Mouse (Mus musculus) neural tube, embryonic 13.5 days (tissue): Measurements from ENCODE around the gene Lyrm4. TPM values are rescaled to one million over a fixed set of nuclear protein-coding genes. Genes with fewer than 3 reads are reported as not detected.
A peak's percentile ranks its signal among the peaks of the same experiment; 100 is the strongest.
"Not testable (repeated sequence)": the region's sequence is repeated elsewhere in the genome, so short reads cannot be mapped to it uniquely, and the experiment has no call there.

Experiments used
- ATAC-seq: fragments of 200-750 bp; cut with Nextera tagmentation; 2 replicates; pipeline ENCODE4 v1.8.0; 2017; ENCODE audit warnings: low read depth, mild to moderate bottlenecking, moderate TSS enrichment, moderate library complexity
- H3K27ac ChIP-seq: fragments of 300-500 bp; sonication (generic); replicated peaks from 2 replicates; pipeline ENCODE4 v1.5.1; 2015; ENCODE audit warnings: moderate library complexity, mild to moderate bottlenecking, inconsistent platforms
- H3K27me3 ChIP-seq: fragments of 300-500 bp; sonication (generic); 2 replicates; pipeline ENCODE4 v1.6.1; 2015; ENCODE audit warnings: mild to moderate bottlenecking, inconsistent platforms
- H3K36me3 ChIP-seq: fragments of 300-500 bp; sonication (generic); 2 replicates; pipeline ENCODE4 v1.6.1; 2015; ENCODE audit warnings: mild to moderate bottlenecking, inconsistent platforms
- H3K4me1 ChIP-seq: fragments of 300-500 bp; sonication (generic); replicated peaks from 2 replicates; pipeline ENCODE4 v1.6.1; 2015; ENCODE audit warnings: inconsistent platforms
- H3K4me2 ChIP-seq: fragments of 300-500 bp; sonication (generic); 2 replicates; pipeline ENCODE4 v1.6.1; 2015; ENCODE audit warnings: inconsistent platforms, mild to moderate bottlenecking, moderate library complexity
- H3K4me3 ChIP-seq: fragments of 300-500 bp; sonication (generic); 2 replicates; pipeline ENCODE4 v1.5.1; 2015; ENCODE audit warnings: mild to moderate bottlenecking, inconsistent platforms
- H3K9ac ChIP-seq: fragments of 300-500 bp; sonication (generic); 2 replicates; pipeline ENCODE4 v1.6.1; 2015; ENCODE audit warnings: moderate library complexity, mild to moderate bottlenecking, inconsistent platforms
- H3K9me3 ChIP-seq: fragments of 300-500 bp; sonication (generic); 2 replicates; pipeline ENCODE4 v1.6.1; 2016; ENCODE audit warnings: inconsistent platforms
- WGBS: fragments of 180-500 bp; shearing (Covaris S2); methylation state at CpG from one replicate; pipeline ENCODE4 v1.1.7; 2015; 5-methylcytosine and 5-hydroxymethylcytosine counted together
- polyA plus RNA-seq: library from polyadenylated mRNA; unstranded; fragments of >200 nt; fragmentation: Nextera tagmentation; extraction: Ambion mirVana; gene quantifications from 2 replicates; pipeline ENCODE4 v1.2.1, GENCODE M21; 2015

Lyrm4 gene
- polyA plus RNA-seq, 1 experiment from 2014 or later = 40.1 TPM

GRCm38 (mm10) chr13:36019309-36020274, 97.7 kb downstream of the Lyrm4 start:
- Histone ChIP-seq H3K4me2 (0 out of 2 replicates have a peak overlapping the region, but pooled peaks have one; percentile 3), H3K4me1 (peaks cover 28% of the 10 kb centered on the region), H3K9ac (peak overlapping the region; percentile 53), H3K27me3 (no peaks in the 10 kb centered on the region), H3K36me3 (no peaks in the 10 kb centered on the region), H3K9me3 (no peaks in the 10 kb centered on the region), H3K27ac (peak overlapping the region; percentile 93), H3K4me3 (no peak overlapping the region)
- WGBS = 30% methylated on average over 10 of the region's 10 CpGs
- peak; percentile 92 for ATAC-seq

- Histone ChIP-seq H3K9me3 (no peaks in the 10 kb centered on the region), H3K27me3 (no peaks in the 10 kb centered on the region), H3K4me2 (no peak overlapping the region), H3K4me1 (peaks cover 28% of the 10 kb centered on the region), H3K9ac (no peak overlapping the region), H3K4me3 (no peak overlapping the region), H3K27ac (no peak overlapping the region), H3K36me3 (no peaks in the 10 kb centered on the region)
- WGBS = 72% methylated on average over 2 of the region's 2 CpGs
- no peak for ATAC-seq
Observed at GRCm38 (mm10) chr13:36018017-36018416, 99.3 kb downstream of the Lyrm4 start.

GRCm38 (mm10) chr13:36015636-36016035, 101.7 kb downstream of the Lyrm4 start:
- ATAC-seq = no peak
- Histone ChIP-seq H3K9me3 (no peaks in the 10 kb centered on the region), H3K27me3 (no peaks in the 10 kb centered on the region), H3K4me2 (no peak overlapping the region), H3K4me3 (no peak overlapping the region), H3K9ac (no peak overlapping the region), H3K27ac (no peak overlapping the region), H3K36me3 (no peaks in the 10 kb centered on the region), H3K4me1 (peaks cover 18% of the 10 kb centered on the region)
- 78% methylated on average over 3 of the region's 3 CpGs for WGBS

GRCm38 (mm10) chr13:36009981-36010380, 107.3 kb downstream of the Lyrm4 start:
- H3K4me2 ChIP-seq = no peak overlapping the region
- H3K27ac ChIP-seq = no peak overlapping the region
- no peaks in the 10 kb centered on the region for H3K9me3 ChIP-seq
- no peak overlapping the region for H3K4me3 ChIP-seq
- no peak for ATAC-seq
- H3K36me3 ChIP-seq = no peaks in the 10 kb centered on the region
- H3K4me1 ChIP-seq = no peaks in the 10 kb centered on the region
- no peaks in the 10 kb centered on the region for H3K27me3 ChIP-seq
- 74% methylated on average over 2 of the region's 2 CpGs for WGBS
- no peak overlapping the region for H3K9ac ChIP-seq

GRCm38 (mm10) chr13:36000798-36001197, 116.5 kb downstream of the Lyrm4 start:
- WGBS = 87% methylated on average over 1 of the region's 1 CpGs
- H3K4me2 ChIP-seq = no peak overlapping the region

GRCm38 (mm10) chr13:35997606-35998005, 119.7 kb downstream of the Lyrm4 start:
- no peaks in the 10 kb centered on the region for H3K9me3 ChIP-seq
- no peak overlapping the region for H3K9ac ChIP-seq
- no peaks in the 10 kb centered on the region for H3K4me1 ChIP-seq
- WGBS = 91% methylated on average over 4 of the region's 4 CpGs
- no peak overlapping the region for H3K4me2 ChIP-seq
- H3K27ac ChIP-seq = no peak overlapping the region
- H3K36me3 ChIP-seq = no peaks in the 10 kb centered on the region
- no peak for ATAC-seq
- no peaks in the 10 kb centered on the region for H3K27me3 ChIP-seq
- no peak overlapping the region for H3K4me3 ChIP-seq

More at GRCm38 (mm10) chr13:36000798-36001197, 116.5 kb downstream of the Lyrm4 start:
- no peaks in the 10 kb centered on the region for H3K36me3 ChIP-seq
- no peak overlapping the region for H3K27ac ChIP-seq
- H3K9ac ChIP-seq = no peak overlapping the region
- H3K4me3 ChIP-seq = no peak overlapping the region
- H3K9me3 ChIP-seq = no peaks in the 10 kb centered on the region
- no peaks in the 10 kb centered on the region for H3K27me3 ChIP-seq
- H3K4me1 ChIP-seq = no peaks in the 10 kb centered on the region
- no peak for ATAC-seq

GRCm38 (mm10) chr13:35995696-35996426, 121.5 kb downstream of the Lyrm4 start:
- Histone ChIP-seq H3K4me2 (no peak overlapping the region), H3K36me3 (no peaks in the 10 kb centered on the region), H3K4me3 (no peak overlapping the region), H3K4me1 (no peaks in the 10 kb centered on the region), H3K27me3 (no peaks in the 10 kb centered on the region), H3K27ac (no peak overlapping the region), H3K9ac (no peak overlapping the region), H3K9me3 (no peaks in the 10 kb centered on the region)
- no peak for ATAC-seq
- 47% methylated on average over 2 of the region's 2 CpGs for WGBS

GRCm38 (mm10) chr13:35995231-35995630, 122.1 kb downstream of the Lyrm4 start:
- WGBS = 61% methylated on average over 3 of the region's 3 CpGs
- H3K9me3 ChIP-seq = no peaks in the 10 kb centered on the region

GRCm38 (mm10) chr13:35994067-35994466, 123.3 kb downstream of the Lyrm4 start:
- no peak overlapping the region for H3K4me3 ChIP-seq
- no peaks in the 10 kb centered on the region for H3K27me3 ChIP-seq
- no peak for ATAC-seq
- WGBS = 82% methylated on average over 8 of the region's 8 CpGs
- no peak overlapping the region for H3K9ac ChIP-seq
- H3K4me1 ChIP-seq = no peaks in the 10 kb centered on the region
- no peaks in the 10 kb centered on the region for H3K9me3 ChIP-seq
- no peak overlapping the region for H3K4me2 ChIP-seq
- no peaks in the 10 kb centered on the region for H3K36me3 ChIP-seq
- H3K27ac ChIP-seq = no peak overlapping the region

More at GRCm38 (mm10) chr13:35995231-35995630, 122.1 kb downstream of the Lyrm4 start:
- Histone ChIP-seq H3K4me2 (no peak overlapping the region), H3K36me3 (no peaks in the 10 kb centered on the region), H3K9ac (no peak overlapping the region), H3K27me3 (no peaks in the 10 kb centered on the region), H3K4me3 (no peak overlapping the region), H3K4me1 (no peaks in the 10 kb centered on the region), H3K27ac (no peak overlapping the region)
- no peak for ATAC-seq

- not testable (repeated sequence) for H3K4me3 ChIP-seq, H3K9ac ChIP-seq, ATAC-seq, H3K4me1 ChIP-seq, H3K4me2 ChIP-seq, H3K27me3 ChIP-seq, H3K9me3 ChIP-seq, H3K36me3 ChIP-seq, H3K27ac ChIP-seq
- WGBS = 96% methylated on average over 21 of the region's 21 CpGs
Observed at GRCm38 (mm10) chr13:35991185-35991584, 126.1 kb downstream of the Lyrm4 start.

- no peaks in the 10 kb centered on the region for H3K27me3 ChIP-seq
- no peak overlapping the region for H3K4me3 ChIP-seq
- no peaks in the 10 kb centered on the region for H3K36me3 ChIP-seq
- WGBS = 67% methylated on average over 3 of the region's 3 CpGs
- H3K4me1 ChIP-seq = no peaks in the 10 kb centered on the region
- H3K9ac ChIP-seq = no peak overlapping the region
- H3K9me3 ChIP-seq = no peaks in the 10 kb centered on the region
- H3K27ac ChIP-seq = no peak overlapping the region
- H3K4me2 ChIP-seq = no peak overlapping the region
- ATAC-seq = no peak
Observed at GRCm38 (mm10) chr13:35989329-35989728, 128.0 kb downstream of the Lyrm4 start.

- ATAC-seq = no peak
- WGBS = 89% methylated on average over 6 of the region's 6 CpGs
- H3K9me3 ChIP-seq = no peaks in the 10 kb centered on the region
- H3K36me3 ChIP-seq = peaks cover 6% of the 10 kb centered on the region
- H3K27ac ChIP-seq = no peak overlapping the region
- H3K4me1 ChIP-seq = peaks cover 4% of the 10 kb centered on the region; the same call in 1 of the 2 replicates
- no peak overlapping the region for H3K4me2 ChIP-seq
- H3K27me3 ChIP-seq = no peaks in the 10 kb centered on the region
- H3K9ac ChIP-seq = no peak overlapping the region
- no peak overlapping the region for H3K4me3 ChIP-seq
Observed at GRCm38 (mm10) chr13:35982985-35983384, 134.3 kb downstream of the Lyrm4 start.
